Mouse (Mus musculus): ENCODE results near the gene Rps6ka5. TPM values are rescaled to one million over a fixed set of nuclear protein-coding genes. Genes with fewer than 3 reads are reported as not detected.

The Rps6ka5 gene
- polyA plus RNA-seq, 1 experiment from 2014 or later = 5.5 TPM

- Histone ChIP-seq H3K9me3 (ENCODE audit: control insufficient read depth, low read length) (no peaks in the 10 kb centered on the region), H3K4me1 (ENCODE audit: control insufficient read depth, insufficient read depth, low read length) (no peaks in the 10 kb centered on the region), H3K36me3 (ENCODE audit: control insufficient read depth, insufficient read depth, low read length) (no peaks in the 10 kb centered on the region), H3K4me2 (replicated peaks; ENCODE audit: low read depth, low read length) (no peak overlapping the region), H3K27ac (ENCODE audit: low read depth, low read length) (no peak overlapping the region), H3K27me3 (ENCODE audit: control insufficient read depth, insufficient read depth, low read length) (no peaks in the 10 kb centered on the region), H3K4me3 (ENCODE audit: low read length) (no peak overlapping the region), H3K9ac (ENCODE audit: low read depth, low read length) (no peak overlapping the region)
- ATAC-seq (ENCODE audit: low FRiP score, low TSS enrichment) = no peak
- WGBS = 77% methylated on average over 4 of the region's 4 CpGs
Measured at GRCm38 (mm10) chr12:100716969-100717368, 9.8 kb downstream of the Rps6ka5 start.

GRCm38 (mm10) chr12:100711819-100712218 is 15.0 kb downstream of the Rps6ka5 start:
- H3K27ac ChIP-seq (ENCODE audit: low read depth, low read length) = no peak overlapping the region
- no peak overlapping the region for H3K4me2 ChIP-seq (replicated peaks; ENCODE audit: low read depth, low read length)
- H3K4me1 ChIP-seq (ENCODE audit: control insufficient read depth, insufficient read depth, low read length) = no peaks in the 10 kb centered on the region
- no peaks in the 10 kb centered on the region for H3K9me3 ChIP-seq (ENCODE audit: control insufficient read depth, low read length)
- H3K36me3 ChIP-seq (ENCODE audit: control insufficient read depth, insufficient read depth, low read length) = no peaks in the 10 kb centered on the region
- ATAC-seq (ENCODE audit: low FRiP score, low TSS enrichment) = no peak
- H3K9ac ChIP-seq (ENCODE audit: low read depth, low read length) = no peak overlapping the region
- H3K27me3 ChIP-seq (ENCODE audit: control insufficient read depth, insufficient read depth, low read length) = no peaks in the 10 kb centered on the region
- 34% methylated on average over 5 of the region's 5 CpGs for WGBS
- H3K4me3 ChIP-seq (ENCODE audit: low read length) = no peak overlapping the region

GRCm38 (mm10) chr12:100711116-100711691 is 15.6 kb downstream of the Rps6ka5 start:
- Histone ChIP-seq H3K4me3 (ENCODE audit: low read length) (no peak overlapping the region), H3K27me3 (ENCODE audit: control insufficient read depth, insufficient read depth, low read length) (no peaks in the 10 kb centered on the region), H3K9me3 (ENCODE audit: control insufficient read depth, low read length) (no peaks in the 10 kb centered on the region), H3K4me2 (replicated peaks; ENCODE audit: low read depth, low read length) (no peak overlapping the region), H3K9ac (ENCODE audit: low read depth, low read length) (no peak overlapping the region), H3K27ac (ENCODE audit: low read depth, low read length) (no peak overlapping the region), H3K4me1 (ENCODE audit: control insufficient read depth, insufficient read depth, low read length) (no peaks in the 10 kb centered on the region), H3K36me3 (ENCODE audit: control insufficient read depth, insufficient read depth, low read length) (no peaks in the 10 kb centered on the region)
- no peak for ATAC-seq (ENCODE audit: low FRiP score, low TSS enrichment)
- WGBS = 82% methylated on average over 10 of the region's 10 CpGs

- ATAC-seq (ENCODE audit: low FRiP score, low TSS enrichment) = no peak
- no peak overlapping the region for H3K27ac ChIP-seq (ENCODE audit: low read depth, low read length)
- WGBS = 29% methylated on average over 1 of the region's 1 CpGs
- H3K36me3 ChIP-seq (ENCODE audit: control insufficient read depth, insufficient read depth, low read length) = no peaks in the 10 kb centered on the region
- H3K4me3 ChIP-seq (ENCODE audit: low read length) = no peak overlapping the region
- no peaks in the 10 kb centered on the region for H3K4me1 ChIP-seq (ENCODE audit: control insufficient read depth, insufficient read depth, low read length)
- H3K9me3 ChIP-seq (ENCODE audit: control insufficient read depth, low read length) = no peaks in the 10 kb centered on the region
- no peak overlapping the region for H3K9ac ChIP-seq (ENCODE audit: low read depth, low read length)
- no peak overlapping the region for H3K4me2 ChIP-seq (replicated peaks; ENCODE audit: low read depth, low read length)
- no peaks in the 10 kb centered on the region for H3K27me3 ChIP-seq (ENCODE audit: control insufficient read depth, insufficient read depth, low read length)
Measured at GRCm38 (mm10) chr12:100710432-100710831, 16.4 kb downstream of the Rps6ka5 start.

- Histone ChIP-seq H3K27me3 (ENCODE audit: control insufficient read depth, insufficient read depth, low read length) (no peaks in the 10 kb centered on the region), H3K9me3 (ENCODE audit: control insufficient read depth, low read length) (no peaks in the 10 kb centered on the region), H3K9ac (ENCODE audit: low read depth, low read length) (no peak overlapping the region), H3K36me3 (ENCODE audit: control insufficient read depth, insufficient read depth, low read length) (no peaks in the 10 kb centered on the region), H3K4me2 (replicated peaks; ENCODE audit: low read depth, low read length) (no peak overlapping the region), H3K4me1 (ENCODE audit: control insufficient read depth, insufficient read depth, low read length) (no peaks in the 10 kb centered on the region), H3K4me3 (ENCODE audit: low read length) (no peak overlapping the region), H3K27ac (ENCODE audit: low read depth, low read length) (no peak overlapping the region)
- 91% methylated on average over 2 of the region's 2 CpGs for whole genome bisulfite sequencing
- no peak for ATAC-seq (ENCODE audit: low FRiP score, low TSS enrichment)
Measured at GRCm38 (mm10) chr12:100707312-100707711, 19.5 kb downstream of the Rps6ka5 start.

- Histone ChIP-seq H3K4me1 (ENCODE audit: control insufficient read depth, insufficient read depth, low read length) (no peaks in the 10 kb centered on the region), H3K27me3 (ENCODE audit: control insufficient read depth, insufficient read depth, low read length) (no peaks in the 10 kb centered on the region), H3K36me3 (ENCODE audit: control insufficient read depth, insufficient read depth, low read length) (no peaks in the 10 kb centered on the region), H3K9ac (ENCODE audit: low read depth, low read length) (no peak overlapping the region), H3K9me3 (ENCODE audit: control insufficient read depth, low read length) (no peaks in the 10 kb centered on the region), H3K27ac (ENCODE audit: low read depth, low read length) (no peak overlapping the region), H3K4me2 (replicated peaks; ENCODE audit: low read depth, low read length) (no peak overlapping the region), H3K4me3 (ENCODE audit: low read length) (no peak overlapping the region)
- ATAC-seq (ENCODE audit: low FRiP score, low TSS enrichment) = no peak
- 73% methylated on average over 5 of the region's 5 CpGs for WGBS
Measured at GRCm38 (mm10) chr12:100705057-100705722, 21.6 kb downstream of the Rps6ka5 start.

GRCm38 (mm10) chr12:100698019-100698418 is 28.8 kb downstream of the Rps6ka5 start:
- Histone ChIP-seq H3K9me3 (ENCODE audit: control insufficient read depth, low read length) (no peaks in the 10 kb centered on the region), H3K27ac (ENCODE audit: low read depth, low read length) (no peak overlapping the region), H3K4me3 (ENCODE audit: low read length) (no peak overlapping the region), H3K27me3 (ENCODE audit: control insufficient read depth, insufficient read depth, low read length) (no peaks in the 10 kb centered on the region), H3K4me1 (ENCODE audit: control insufficient read depth, insufficient read depth, low read length) (no peaks in the 10 kb centered on the region), H3K36me3 (ENCODE audit: control insufficient read depth, insufficient read depth, low read length) (no peaks in the 10 kb centered on the region), H3K9ac (ENCODE audit: low read depth, low read length) (no peak overlapping the region), H3K4me2 (replicated peaks; ENCODE audit: low read depth, low read length) (no peak overlapping the region)
- 96% methylated on average over 1 of the region's 1 CpGs for WGBS
- no peak for ATAC-seq (ENCODE audit: low FRiP score, low TSS enrichment)

- Histone ChIP-seq H3K36me3 (ENCODE audit: control insufficient read depth, insufficient read depth, low read length) (no peaks in the 10 kb centered on the region), H3K9ac (ENCODE audit: low read depth, low read length) (no peak overlapping the region), H3K27ac (ENCODE audit: low read depth, low read length) (no peak overlapping the region), H3K27me3 (ENCODE audit: control insufficient read depth, insufficient read depth, low read length) (no peaks in the 10 kb centered on the region), H3K4me2 (replicated peaks; ENCODE audit: low read depth, low read length) (no peak overlapping the region), H3K9me3 (ENCODE audit: control insufficient read depth, low read length) (no peaks in the 10 kb centered on the region), H3K4me3 (ENCODE audit: low read length) (no peak overlapping the region), H3K4me1 (ENCODE audit: control insufficient read depth, insufficient read depth, low read length) (no peaks in the 10 kb centered on the region)
- ATAC-seq (ENCODE audit: low FRiP score, low TSS enrichment) = no peak
- WGBS = 43% methylated on average over 4 of the region's 4 CpGs
Measured at GRCm38 (mm10) chr12:100696621-100697020, 30.2 kb downstream of the Rps6ka5 start.

GRCm38 (mm10) chr12:100695252-100695651 is 31.5 kb downstream of the Rps6ka5 start:
- H3K27me3 ChIP-seq (ENCODE audit: control insufficient read depth, insufficient read depth, low read length) = no peaks in the 10 kb centered on the region
- H3K36me3 ChIP-seq (ENCODE audit: control insufficient read depth, insufficient read depth, low read length) = no peaks in the 10 kb centered on the region
- H3K27ac ChIP-seq (ENCODE audit: low read depth, low read length) = no peak overlapping the region
- no peaks in the 10 kb centered on the region for H3K4me1 ChIP-seq (ENCODE audit: control insufficient read depth, insufficient read depth, low read length)
- WGBS = 78% methylated on average over 3 of the region's 3 CpGs
- no peaks in the 10 kb centered on the region for H3K9me3 ChIP-seq (ENCODE audit: control insufficient read depth, low read length)
- no peak overlapping the region for H3K4me2 ChIP-seq (replicated peaks; ENCODE audit: low read depth, low read length)
- no peak overlapping the region for H3K4me3 ChIP-seq (ENCODE audit: low read length)
- ATAC-seq (ENCODE audit: low FRiP score, low TSS enrichment) = no peak
- no peak overlapping the region for H3K9ac ChIP-seq (ENCODE audit: low read depth, low read length)
